Mouse (Mus musculus) liver, adult 2 months (tissue): ENCODE data around the gene Cdhr4. TPM values are rescaled to one million over a fixed set of nuclear protein-coding genes. Genes with fewer than 3 reads are reported as not detected.
A peak's percentile ranks its signal among the peaks of the same experiment; 100 is the strongest.

ENCODE experiments used
- DNase-seq: peaks from one replicate; pipeline ENCODE4 v3.0.0-alpha.2; 2011; ENCODE audit warnings: low read depth, low spot score; ENCODE audit errors: extremely low read depth
- H3K27ac ChIP-seq: fragments of 200-500 bp; replicated peaks from 2 replicates; pipeline ENCODE4 v1.5.1; 2012; ENCODE audit warnings: low read depth, mild to moderate bottlenecking, control low read depth, inconsistent platforms, low read length; ENCODE audit not compliant: insufficient read depth
- H3K27me3 ChIP-seq: fragments of 200-500 bp; 2 replicates; pipeline ENCODE4 v1.6.1; 2012; ENCODE audit warnings: mild to moderate bottlenecking, moderate library complexity, low read length, inconsistent platforms; ENCODE audit not compliant: control insufficient read depth, insufficient read depth
- H3K36me3 ChIP-seq: fragments of 200-500 bp; 2 replicates; pipeline ENCODE4 v1.6.1; 2012; ENCODE audit warnings: low read length, inconsistent platforms; ENCODE audit not compliant: control insufficient read depth, insufficient read depth
- H3K4me1 ChIP-seq: fragments of 200-500 bp; 2 replicates; pipeline ENCODE4 v1.6.1; 2011; ENCODE audit warnings: low read length; ENCODE audit not compliant: control insufficient read depth, insufficient read depth
- H3K4me3 ChIP-seq: fragments of 200-500 bp; 2 replicates; pipeline ENCODE4 v1.5.1; 2011; ENCODE audit warnings: low read depth, mild to moderate bottlenecking, control low read depth, low read length, moderate library complexity; ENCODE audit not compliant: insufficient read depth
- H3K79me2 ChIP-seq: fragments of 200-500 bp; 2 replicates; pipeline ENCODE4 v1.6.1; 2012; ENCODE audit warnings: inconsistent platforms, mild to moderate bottlenecking, low read length, moderate library complexity; ENCODE audit not compliant: control insufficient read depth, insufficient read depth
- H3K9ac ChIP-seq: fragments of 200-500 bp; 2 replicates; pipeline ENCODE4 v1.6.1; 2012; ENCODE audit warnings: low read depth, mild to moderate bottlenecking, control low read depth, inconsistent platforms, low read length
- CTCF ChIP-seq: fragments of 200-500 bp; IDR thresholded peaks from 2 replicates; pipeline ENCODE4 v1.5.1; 2011; ENCODE audit warnings: low read depth, low read length, control low read depth
- POLR2A ChIP-seq: fragments of 200-500 bp; IDR thresholded peaks from 2 replicates; pipeline ENCODE4 v1.6.1; 2011; ENCODE audit warnings: low read length, control low read depth; ENCODE audit not compliant: insufficient read depth; ENCODE audit errors: extremely low read depth
- WGBS: fragments of 180-500 bp; shearing (Covaris S2); methylation state at CpG from one replicate; pipeline ENCODE4 v1.1.7; 2018; 5-methylcytosine and 5-hydroxymethylcytosine counted together
- polyA plus RNA-seq: library from polyadenylated mRNA; depleted of rRNA; stranded (reverse); fragments of >200 nt; gene quantifications from 2 replicates; pipeline ENCODE4 v1.2.3, GENCODE M21; 2012
- total RNA-seq: library from RNA; depleted of rRNA; stranded (reverse); fragments of >200 nt; gene quantifications from 2 replicates; pipeline ENCODE4 v1.2.3, GENCODE M21; 2014

Cdhr4 gene
- total and polyA plus RNA-seq, 2 experiments, result 0.44 TPM; not detected in 1

GRCm38 (mm10) chr9:107970311-107970710 lies 22.0 kb upstream of the Cdhr4 start:
- peaks cover 4% of the 10 kb centered on the region; the same call in 1 of the 2 replicates for H3K4me1 ChIP-seq
- H3K36me3 ChIP-seq, result no peaks in the 10 kb centered on the region
- WGBS, result 83% methylated on average over 5 of the region's 5 CpGs
- no peak overlapping the region for H3K4me3 ChIP-seq
- no peak for DNase-seq
- H3K9ac ChIP-seq, result no peak overlapping the region
- no peaks in the 10 kb centered on the region for H3K27me3 ChIP-seq
- no peak overlapping the region for H3K27ac ChIP-seq
- H3K79me2 ChIP-seq, result no peaks in the 10 kb centered on the region
- TF ChIP-seq CTCF, result no peak
- TF ChIP-seq POLR2A, result no peak

GRCm38 (mm10) chr9:107971690-107972541 lies 20.4 kb upstream of the Cdhr4 start:
- no peaks in the 10 kb centered on the region for H3K36me3 ChIP-seq
- no peak overlapping the region for H3K27ac ChIP-seq
- no peaks in the 10 kb centered on the region for H3K27me3 ChIP-seq
- H3K79me2 ChIP-seq, result no peaks in the 10 kb centered on the region
- 33% methylated on average over 8 of the region's 8 CpGs for WGBS
- H3K4me3 ChIP-seq, result no peak overlapping the region
- peaks cover 4% of the 10 kb centered on the region; the same call in 1 of the 2 replicates for H3K4me1 ChIP-seq
- DNase-seq, result peak; percentile 79
- TF ChIP-seq CTCF (no peak), POLR2A (no peak)
- no peak overlapping the region for H3K9ac ChIP-seq

- WGBS, result 74% methylated on average over 10 of the region's 10 CpGs
- DNase-seq, result no peak
Observed at GRCm38 (mm10) chr9:107974491-107975171, 17.7 kb upstream of the Cdhr4 start.

GRCm38 (mm10) chr9:107975399-107976386 lies 16.6 kb upstream of the Cdhr4 start, which contains the start of gene Uba7:
Gene Uba7, plus strand, starts transcription at chr9:107975505.
- H3K4me3 ChIP-seq, result peak within 1 kb of the TSS; percentile 50
- peaks cover 4% of the 10 kb centered on the region; the same call in 1 of the 2 replicates for H3K4me1 ChIP-seq
- H3K79me2 ChIP-seq, result no peaks in the 10 kb centered on the region
- peak; percentile 83 for DNase-seq
- H3K9ac ChIP-seq, result peak within 1 kb of the TSS; percentile 72
- H3K36me3 ChIP-seq, result no peaks in the 10 kb centered on the region
- 48% methylated on average over 12 of the region's 12 CpGs for WGBS
- peak within 1 kb of the TSS; percentile 39 for H3K27ac ChIP-seq
- TF ChIP-seq POLR2A (no peak), CTCF (no peak)
- no peaks in the 10 kb centered on the region for H3K27me3 ChIP-seq

More at GRCm38 (mm10) chr9:107974491-107975171, 17.7 kb upstream of the Cdhr4 start:
- H3K36me3 ChIP-seq, result no peaks in the 10 kb centered on the region
- H3K27me3 ChIP-seq, result no peaks in the 10 kb centered on the region
- peaks cover 4% of the 10 kb centered on the region; the same call in 1 of the 2 replicates for H3K4me1 ChIP-seq
- H3K27ac ChIP-seq, result peak overlapping the region; percentile 39
- no peaks in the 10 kb centered on the region for H3K79me2 ChIP-seq
- H3K4me3 ChIP-seq, result no peak overlapping the region
- no peak overlapping the region for H3K9ac ChIP-seq
- TF ChIP-seq CTCF, result no peak
- no peak for TF ChIP-seq POLR2A

- 91% methylated on average over 12 of the region's 12 CpGs for WGBS
- TF ChIP-seq POLR2A (no peak), CTCF (no peak)
- no peak overlapping the region for H3K9ac ChIP-seq
- H3K27ac ChIP-seq, result no peak overlapping the region
- DNase-seq, result no peak
- H3K27me3 ChIP-seq, result no peaks in the 10 kb centered on the region
- H3K79me2 ChIP-seq, result no peaks in the 10 kb centered on the region
- H3K36me3 ChIP-seq, result no peaks in the 10 kb centered on the region
- peaks cover 12% of the 10 kb centered on the region; the same call in 1 of the 2 replicates for H3K4me1 ChIP-seq
- no peak overlapping the region for H3K4me3 ChIP-seq
Observed at GRCm38 (mm10) chr9:107978815-107979214, 13.5 kb upstream of the Cdhr4 start.
